Mouse (Mus musculus) cerebellum, adult 9-11 months (tissue): ENCODE results near the gene Gbgt1.

ENCODE experiments used
- DNase-seq: peaks from one replicate; pipeline ENCODE4 v3.0.0; 2022

The Gbgt1 gene

DNA sequence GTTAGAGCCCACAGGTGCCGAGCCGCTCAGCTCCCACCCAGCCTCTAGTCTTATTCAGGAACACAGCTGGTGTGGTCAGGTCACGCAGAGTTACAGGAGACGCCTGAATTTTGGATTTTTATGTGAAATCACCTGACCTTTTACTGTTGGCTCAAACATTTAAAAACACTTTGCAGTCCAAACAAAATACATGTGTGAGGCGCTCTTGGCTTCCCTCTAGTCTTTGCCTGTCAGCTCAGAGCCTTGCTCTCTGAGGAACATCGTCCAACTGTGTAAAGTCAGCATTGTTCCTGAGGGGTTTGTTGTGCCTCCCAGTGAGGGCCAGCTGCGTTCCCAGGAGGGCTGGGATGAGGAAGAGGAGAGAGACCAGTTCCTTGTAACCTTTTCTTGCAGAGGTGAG, 33.6 kb downstream of the Gbgt1 start:
- DNase-seq: no peak

DNA sequence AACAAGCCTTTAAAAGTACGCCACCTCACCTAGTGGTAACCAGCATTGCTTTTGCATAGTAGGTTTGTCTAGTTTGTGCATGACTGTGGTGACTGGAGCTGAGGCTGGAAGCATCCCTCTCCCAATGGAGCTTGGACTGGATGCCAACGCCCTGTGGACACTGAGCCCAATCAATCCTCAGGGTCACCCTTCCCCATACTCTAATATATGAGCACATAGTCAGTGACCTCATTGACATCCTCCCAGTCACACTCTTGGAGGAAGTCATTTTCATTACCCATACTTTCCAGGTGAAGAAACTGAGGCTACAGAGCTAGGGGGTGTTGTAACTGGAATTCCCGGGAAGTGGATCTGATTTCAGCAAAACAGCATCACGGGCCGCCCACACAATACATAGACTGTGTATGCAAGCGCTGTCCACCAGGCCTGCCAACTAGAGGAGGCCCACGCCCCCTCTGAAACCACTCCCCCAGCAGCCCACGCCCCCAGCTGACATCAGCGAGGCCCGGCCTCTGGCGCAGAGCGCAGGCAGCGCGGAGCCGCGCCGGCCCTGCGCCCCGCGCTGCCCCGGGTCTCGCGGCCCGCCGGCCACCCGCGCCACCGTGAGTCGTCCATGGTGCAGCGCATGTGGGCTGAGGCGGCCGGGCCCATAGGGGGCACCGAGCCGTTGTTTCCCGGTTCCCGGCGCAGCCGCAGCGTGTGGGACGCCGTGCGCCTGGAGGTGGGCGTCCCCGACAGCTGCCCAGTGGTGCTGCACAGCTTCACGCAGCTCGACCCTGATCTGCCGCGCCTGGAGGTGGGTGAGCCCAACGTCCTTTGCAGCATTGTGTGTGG, 36.5 kb downstream of the Gbgt1 start:
- peak; percentile 93 for DNase-seq

DNA sequence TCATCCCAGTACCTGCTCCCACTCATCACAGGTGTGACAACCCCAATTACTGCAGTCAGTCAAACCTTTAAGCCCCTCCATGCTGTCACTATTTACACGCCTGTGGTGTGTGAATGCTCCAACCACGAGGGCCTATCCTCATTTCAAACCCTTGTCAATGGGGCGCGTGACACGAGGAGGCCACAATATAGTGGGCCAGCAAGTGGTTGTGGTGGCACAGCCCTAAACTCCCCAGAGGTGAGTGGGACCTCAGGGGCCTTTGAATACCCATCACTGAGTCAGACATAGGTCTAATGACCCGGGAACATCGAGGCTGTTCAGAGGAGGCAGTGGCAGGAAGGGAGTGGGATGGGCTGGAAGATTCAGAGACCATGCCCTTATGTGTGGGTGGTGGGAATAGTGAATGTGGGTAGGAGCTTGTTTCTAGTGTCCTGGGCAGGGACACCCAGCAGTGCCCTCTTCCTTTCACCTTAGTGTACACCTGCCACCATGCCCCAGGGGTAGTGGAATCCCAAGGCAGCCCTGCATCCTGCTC, 37.3 kb downstream of the Gbgt1 start:
- DNase-seq: peak; percentile 77

DNA sequence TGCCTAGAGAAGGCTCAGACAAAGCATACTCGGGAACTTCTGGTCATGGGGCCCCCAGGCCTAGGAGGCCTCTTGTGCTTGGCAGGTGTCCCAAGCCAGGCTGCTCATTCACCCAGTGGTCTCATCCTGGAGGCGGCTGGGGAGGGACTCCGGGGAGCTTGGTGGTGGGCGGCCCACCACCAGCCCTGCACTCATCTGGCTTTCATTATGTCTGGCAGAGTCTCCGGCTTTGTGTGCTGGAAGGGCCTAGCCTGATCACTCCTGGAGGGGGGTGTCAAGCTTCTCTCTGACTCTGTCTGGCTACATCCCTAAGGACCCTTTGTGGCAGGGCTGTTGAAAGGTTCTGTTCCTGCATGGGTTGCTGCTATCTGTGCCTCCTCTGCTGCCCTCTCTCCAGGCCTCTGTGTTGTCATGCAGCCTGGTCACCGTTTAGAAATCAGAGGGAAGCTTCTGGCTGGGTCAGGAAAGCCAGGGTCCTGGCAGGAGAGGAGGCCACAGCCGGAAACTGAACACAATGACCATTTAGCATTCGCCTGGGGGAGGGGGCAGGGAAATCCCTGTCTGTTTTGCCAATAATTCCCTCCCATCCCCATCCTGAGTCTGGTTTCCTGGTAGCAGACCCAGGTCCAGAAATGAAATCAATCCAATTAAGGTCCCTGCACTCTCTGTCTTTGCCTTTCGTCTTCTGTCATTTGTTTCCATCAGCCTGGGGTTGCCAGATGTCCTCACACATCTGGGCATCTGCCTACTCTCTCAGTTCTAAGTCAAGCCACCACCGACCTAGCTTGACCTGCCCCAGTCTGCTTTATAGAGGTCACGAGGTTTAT, 38.0 kb downstream of the Gbgt1 start:
- no peak for DNase-seq

DNA sequence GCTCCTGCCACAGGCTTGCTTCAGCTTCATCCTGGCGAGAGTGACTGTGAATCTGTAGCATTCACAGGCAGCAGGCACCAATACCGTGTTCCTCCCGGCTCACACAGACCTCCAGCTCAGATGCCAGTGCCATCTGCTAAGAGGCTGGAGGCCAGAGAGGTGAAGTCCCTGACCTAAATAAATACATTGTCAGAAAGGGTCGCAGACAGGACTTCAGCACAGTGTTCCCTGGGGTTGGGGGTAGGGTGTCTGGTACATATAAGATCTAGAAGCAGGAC, 38.5 kb downstream of the Gbgt1 start:
- DNase-seq: peak; percentile 90

DNA sequence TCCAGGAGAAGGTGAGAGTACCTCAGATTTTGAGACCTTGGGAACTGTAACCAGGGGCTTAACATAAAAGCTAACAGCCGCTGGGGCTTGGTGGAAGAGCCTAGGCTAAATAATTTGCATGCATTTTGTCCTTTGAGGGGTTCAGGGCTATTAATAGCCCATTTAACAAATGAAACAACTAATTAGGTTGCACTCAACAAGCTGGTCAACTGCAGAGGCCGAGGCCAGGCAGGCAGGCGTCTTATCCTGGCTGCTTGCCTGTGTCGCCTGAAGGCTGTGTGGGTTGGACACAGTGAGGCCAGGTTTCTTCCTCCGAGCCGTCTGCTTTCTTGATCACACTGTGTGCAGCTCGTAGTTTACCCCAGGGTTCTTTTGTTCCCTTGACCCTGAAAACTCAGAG, 39.0 kb downstream of the Gbgt1 start:
- DNase-seq: peak; percentile 90

DNA sequence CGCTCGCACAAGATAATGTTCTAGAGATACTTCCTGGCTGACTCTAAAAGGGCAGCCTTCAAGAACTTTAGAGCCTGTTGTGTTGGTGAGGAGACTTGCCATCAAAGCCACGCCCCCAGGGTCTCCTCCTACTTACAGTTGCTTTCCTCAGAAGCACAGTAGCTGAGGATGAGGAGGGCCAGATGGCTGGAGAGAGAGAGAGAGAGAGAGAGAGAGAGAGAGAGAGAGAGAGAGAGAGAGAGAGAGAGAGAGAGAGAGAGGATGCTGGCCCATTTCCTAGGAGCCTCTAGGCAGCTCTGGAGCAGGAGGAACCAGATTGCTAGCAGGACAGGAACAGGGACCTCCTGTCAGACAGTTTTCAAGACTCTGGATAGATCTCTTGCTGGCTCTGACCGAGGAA, 39.5 kb downstream of the Gbgt1 start:
- DNase-seq: no peak

DNA sequence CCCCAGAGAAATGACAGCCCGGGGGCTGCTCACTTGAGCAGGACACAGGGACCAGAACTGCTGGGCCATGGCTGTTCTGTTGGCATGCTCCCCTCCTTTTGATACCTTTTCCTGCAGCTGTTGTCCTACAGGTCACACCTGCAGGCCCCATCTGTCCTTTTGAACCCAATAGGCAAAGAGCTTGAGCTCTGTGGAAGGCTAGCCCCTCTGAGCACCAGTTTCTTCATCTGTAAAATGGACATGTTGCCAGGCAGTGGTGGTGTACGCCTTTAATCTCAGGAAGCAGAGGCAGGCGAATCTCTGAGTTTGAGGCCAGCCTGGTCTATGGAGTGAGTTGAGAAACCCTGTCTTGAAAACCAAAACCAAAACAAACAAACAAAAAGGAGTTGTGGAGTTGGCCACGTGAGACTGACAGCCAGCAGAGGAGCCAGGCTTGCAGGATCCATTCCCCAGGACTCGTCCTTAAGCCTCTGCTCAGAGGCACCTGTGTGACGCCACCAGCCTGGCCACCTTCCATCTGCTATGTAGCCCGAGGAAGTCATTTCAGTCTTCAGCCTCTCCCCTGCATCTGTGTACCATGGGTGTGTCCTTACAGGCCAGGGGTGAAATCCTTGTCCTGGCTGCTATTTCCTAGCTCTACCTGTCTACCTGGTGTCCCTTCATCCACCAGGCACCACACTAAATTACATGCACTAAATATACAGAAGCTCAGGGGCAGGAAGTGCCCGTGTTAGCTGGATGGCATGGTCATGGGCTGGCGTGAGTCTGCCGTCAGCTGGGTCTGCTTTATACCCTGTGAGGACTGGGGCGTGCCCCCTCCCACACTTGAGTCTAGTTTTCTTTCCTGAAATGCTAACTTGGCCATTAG, 40.3 kb downstream of the Gbgt1 start:
- DNase-seq: peak; percentile 71

DNA sequence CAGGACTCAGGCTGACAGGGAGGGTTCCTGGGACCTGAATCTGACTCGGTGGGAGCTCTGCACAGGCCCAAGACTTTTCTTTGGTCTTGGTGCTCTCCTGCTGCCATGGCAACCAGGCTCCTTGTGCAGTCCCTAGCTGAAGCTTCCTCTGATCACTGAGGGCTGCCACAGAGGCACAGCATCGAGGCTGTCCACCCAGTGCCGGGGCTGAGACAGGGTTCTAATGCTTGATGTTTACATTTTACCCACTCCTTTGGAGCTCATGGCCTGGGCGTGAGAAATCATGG, 40.9 kb downstream of the Gbgt1 start:
- DNase-seq: peak; percentile 55

DNA sequence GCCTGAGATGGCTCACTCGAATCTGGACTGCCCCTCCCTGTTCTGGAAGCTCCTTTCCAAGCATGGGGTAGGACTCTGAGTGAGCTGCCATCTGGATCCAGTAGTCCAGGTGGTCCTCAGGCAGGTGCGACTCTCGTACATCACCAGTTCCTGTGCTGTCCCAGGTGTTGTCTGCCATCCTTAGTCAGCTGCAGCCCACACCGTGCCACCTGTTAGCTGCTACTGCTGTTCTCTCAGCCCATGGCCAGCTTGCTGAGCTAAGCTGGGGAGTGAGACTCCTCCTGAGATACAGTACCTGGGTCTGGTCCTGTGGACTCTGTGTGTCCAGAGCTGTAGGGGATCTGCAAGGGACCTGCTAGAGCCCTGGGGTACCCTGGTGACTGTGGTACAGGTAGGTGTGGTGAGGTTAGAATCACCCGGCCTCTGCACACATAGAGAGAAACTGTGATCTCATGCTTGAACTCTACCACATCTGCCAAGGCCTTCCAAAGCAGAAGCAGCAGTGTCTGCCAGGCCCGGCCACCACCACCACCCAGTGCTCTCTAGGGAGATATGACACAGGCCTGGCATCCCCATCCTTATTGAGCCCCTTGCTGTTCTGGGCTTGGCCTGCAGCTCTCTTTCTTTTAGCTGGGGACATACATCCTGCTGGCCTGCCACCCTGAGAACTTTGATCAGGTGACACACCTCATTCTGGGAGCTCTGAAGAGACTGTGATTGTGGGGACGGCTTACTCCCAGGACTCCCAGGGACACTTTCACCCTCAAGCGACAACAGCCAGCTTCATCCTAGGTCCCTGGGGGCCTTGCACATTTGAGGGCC, 41.5 kb downstream of the Gbgt1 start:
- peak; percentile 62 for DNase-seq

DNA sequence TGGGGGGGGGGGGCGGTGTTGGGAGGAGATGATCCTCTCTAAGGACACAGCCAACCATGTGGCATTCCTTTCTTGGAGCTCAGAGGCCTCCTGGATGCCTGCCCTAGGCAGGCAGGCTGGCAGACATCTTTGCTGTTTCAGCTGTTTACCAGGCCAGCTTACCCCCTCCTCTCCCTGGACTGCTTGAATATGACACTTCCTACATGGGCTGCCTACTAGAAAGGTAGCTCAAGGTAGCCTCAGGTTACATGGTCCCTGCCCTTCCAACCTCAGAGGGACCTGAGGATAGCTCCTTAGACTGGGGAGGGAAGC, 42.1 kb downstream of the Gbgt1 start:
- peak; percentile 74 for DNase-seq

DNA sequence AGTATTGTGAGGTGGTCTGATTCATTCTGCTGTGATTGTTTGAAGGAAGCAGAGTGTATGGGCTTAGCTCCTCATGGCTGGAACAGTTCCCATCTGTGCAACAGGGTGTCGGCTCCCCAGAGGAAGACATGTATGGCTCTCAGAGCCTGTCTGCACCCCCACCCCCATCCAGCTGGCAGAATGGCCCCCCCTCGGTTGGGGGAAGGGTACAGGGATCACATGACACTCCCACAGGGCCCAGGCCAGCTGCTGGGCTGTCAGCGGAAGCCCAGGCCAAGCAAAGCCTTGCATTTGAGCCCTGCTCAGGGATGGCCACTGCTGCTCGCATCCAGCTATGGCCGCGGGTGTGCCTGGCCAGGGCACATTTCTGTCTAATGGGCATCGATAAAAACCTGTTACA, 42.5 kb downstream of the Gbgt1 start:
- DNase-seq: peak; percentile 77

DNA sequence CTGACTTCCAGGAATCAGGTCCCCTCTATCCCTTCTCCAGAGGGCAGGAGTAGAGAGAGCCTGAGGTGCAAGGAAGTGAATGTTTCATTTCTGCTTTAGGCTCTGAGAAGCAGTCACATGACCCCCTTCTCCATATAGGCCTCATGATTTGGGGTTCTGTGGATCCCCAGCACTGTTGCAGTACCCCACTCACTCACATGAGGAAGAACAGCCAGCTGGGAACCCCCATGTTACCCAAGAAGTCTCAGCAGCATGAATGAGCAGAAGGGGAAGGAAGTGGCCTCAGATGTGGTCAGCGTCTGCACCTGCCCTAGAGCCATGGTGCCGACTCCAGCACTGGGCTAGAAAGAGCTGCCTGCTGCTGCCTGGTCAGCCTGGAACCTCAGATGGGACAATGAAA, 43.3 kb downstream of the Gbgt1 start:
- DNase-seq: peak; percentile 42

DNA sequence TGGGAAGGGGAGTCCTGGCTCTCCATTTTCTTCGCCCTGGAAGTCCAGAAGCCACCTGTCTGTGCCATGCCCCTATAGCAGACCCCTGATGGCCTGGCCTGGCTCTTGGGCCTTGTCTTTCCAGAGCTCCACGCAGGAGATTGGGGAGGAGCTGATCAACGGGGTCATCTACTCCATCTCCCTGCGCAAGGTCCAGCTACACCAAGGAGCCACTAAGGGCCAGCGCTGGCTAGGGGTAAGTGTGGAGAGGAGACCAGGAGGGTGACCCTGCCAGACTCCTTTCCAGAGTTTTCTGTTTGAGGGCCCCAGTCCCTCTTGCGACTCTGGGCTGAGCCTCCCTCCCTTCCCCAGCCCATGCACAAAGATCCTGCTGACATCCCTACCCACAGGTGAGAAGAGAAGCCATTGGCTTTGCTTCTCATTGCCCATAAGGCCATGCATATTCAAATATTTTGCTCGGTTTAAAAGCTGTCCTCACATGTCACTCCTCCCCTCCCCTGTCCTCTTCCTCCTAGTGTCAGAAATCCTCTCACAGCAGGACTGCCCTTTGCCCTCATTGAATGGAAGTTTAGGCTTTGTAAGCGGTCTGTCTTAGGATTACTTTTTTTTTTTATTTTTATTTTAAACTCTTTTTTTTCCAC, 44.0 kb downstream of the Gbgt1 start:
- peak; percentile 44 for DNase-seq

DNA sequence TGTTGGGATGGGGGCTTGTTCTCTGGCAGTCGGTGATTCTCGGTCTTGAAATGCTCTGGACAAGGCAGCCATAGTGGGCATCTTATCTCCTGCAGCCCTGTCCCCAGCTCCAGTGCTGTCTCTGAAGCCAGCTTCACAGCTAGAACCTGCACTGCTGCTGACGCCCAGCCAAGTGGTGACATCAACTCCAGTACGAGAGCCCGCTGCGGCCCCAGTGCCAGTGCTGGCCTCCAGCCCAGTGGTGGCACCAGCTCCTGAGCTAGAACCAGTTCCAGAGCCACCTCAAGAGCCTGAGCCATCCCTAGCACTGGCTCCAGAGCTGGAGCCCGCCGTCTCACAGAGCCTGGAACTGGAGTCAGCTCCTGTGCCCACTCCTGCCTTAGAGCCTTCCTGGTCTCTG, 47.2 kb downstream of the Gbgt1 start:
- DNase-seq: peak; percentile 94

DNA sequence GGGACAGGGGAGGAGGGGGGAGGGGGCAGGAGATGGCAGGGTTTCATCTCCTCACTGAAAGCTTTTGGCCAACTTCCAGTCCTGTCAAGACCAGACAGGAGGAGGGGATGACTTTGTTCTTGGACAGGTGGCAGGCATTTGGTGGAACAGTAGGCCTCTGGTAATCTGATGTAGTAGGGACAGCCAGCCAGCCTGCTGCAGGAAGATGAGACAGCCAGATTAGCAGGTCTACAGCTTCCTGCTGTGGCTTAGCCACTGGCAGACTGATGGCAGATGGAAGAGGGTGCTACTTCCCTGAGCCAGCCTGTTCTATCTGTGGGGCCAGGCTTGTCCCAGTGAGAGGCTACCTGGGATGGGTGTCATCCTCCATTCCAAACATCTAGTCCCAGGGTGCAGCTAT, 49.3 kb downstream of the Gbgt1 start:
- peak; percentile 87 for DNase-seq

DNA sequence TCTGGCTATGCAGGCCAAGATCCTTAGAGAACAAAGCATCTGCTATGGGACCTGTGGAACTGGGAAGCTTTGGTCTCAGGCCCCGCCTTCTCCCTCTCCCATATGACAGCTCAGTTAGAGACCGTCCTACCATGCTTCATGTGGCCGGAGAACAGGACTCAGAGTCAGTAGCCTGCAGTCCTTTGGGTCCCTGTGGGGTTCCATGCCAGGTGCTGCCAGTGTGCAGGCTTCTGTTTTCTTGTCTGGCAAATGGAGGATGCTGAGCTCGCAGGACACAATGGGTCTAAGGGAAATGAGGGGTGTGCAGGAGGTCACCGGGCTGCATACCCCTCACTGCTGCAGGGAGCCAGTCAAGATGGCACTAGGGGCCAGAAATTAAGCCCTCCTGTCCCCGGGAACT, 49.9 kb downstream of the Gbgt1 start:
- peak; percentile 56 for DNase-seq

DNA sequence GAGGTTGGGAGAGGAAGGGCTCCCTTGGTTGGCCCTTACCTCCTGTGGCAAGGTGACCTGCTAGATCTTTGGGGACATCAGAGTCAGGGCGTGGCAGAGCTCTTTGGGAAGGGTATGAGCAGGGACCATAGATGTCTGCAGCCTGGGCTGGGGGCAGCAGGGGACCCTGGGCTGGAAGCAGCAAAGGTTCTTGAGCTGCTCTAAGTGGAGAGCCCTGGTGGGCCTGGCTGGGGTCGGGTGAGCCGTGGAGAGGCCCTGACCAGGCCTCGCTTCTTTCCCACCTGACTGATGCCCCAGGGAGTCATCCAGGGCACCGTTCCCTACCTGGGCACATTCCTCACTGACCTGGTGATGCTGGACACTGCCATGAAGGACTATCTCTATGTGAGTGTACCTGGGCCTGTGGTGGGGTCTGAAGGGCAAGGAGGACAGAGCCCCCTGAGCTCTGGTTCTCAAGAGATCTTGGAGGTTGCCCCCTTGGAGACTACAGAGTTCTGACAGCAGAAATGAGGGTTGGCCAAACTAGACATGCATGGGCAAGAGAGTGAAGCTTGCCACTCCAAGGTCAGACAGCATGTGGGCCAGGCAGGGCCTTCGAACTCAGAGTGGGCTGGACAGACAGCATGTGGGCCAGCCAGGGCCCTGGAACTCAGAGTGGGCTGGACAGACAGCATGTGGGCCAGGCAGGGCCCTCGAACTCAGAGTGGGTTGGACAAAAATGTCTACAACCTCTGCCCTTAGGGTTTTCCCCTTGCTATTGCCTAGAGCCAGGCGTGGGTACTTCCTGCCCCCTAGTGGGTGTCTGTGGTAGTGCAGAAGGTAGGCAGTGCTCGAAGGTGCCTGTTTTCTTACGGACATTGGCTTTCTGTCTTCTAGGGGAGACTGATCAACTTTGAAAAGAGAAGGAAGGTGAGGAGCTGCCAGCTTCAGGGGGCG, 50.8 kb downstream of the Gbgt1 start:
- peak; percentile 81 for DNase-seq

DNA sequence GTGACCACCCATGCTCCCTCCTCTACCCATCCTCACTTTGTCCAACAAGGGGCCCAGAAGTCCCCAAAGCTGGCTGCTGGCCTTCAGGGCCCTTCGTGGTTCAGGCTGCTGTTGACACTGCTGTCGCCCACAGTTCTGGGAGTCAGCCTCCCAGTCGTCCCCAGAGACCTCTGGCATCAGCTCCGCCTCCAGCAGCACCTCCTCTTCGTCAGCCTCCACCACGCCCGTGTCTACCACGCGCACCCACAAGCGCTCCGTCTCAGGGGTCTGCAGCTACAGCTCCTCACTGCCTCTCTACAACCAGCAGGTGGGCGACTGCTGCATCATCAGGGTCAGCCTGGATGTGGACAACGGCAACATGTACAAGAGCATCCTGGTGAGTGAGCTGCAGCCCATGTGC, 52.5 kb downstream of the Gbgt1 start:
- peak; percentile 52 for DNase-seq

DNA sequence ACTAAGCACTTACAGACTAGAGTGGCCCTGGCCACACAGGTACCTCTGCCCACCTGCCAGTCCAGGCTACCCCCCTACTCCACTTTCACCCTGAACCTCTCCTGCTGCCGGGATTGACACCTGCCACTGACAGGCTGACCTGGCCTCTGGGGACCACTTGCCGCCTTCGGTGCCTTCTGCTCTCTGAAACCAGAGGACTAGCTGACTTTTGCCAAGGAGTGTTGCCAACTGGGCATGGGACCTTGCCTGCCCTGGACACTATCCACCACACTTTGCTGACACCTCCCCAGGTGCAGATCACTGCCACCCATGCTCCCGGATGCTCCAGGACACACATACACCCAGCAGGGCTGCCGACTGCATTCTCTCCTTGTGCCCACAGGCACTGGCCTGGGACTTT, 55.6 kb downstream of the Gbgt1 start:
- DNase-seq: peak; percentile 50
